28 mouse cellular contexts compared by ENCODE assay signal in genomic region chr2:84948252-84948651, GRCm38 (mm10). TPM values are rescaled to one million over a fixed set of nuclear protein-coding genes. Genes with fewer than 3 reads are reported as not detected.
DNase-seq lines count a peak whose midpoint lies in the region; ATAC-seq and TF ChIP-seq lines count a peak whose summit lies in the region.
"Had no signal": no experiment of that assay in that cellular context is flagged by ENCODE, and none has a peak within 500 bp of the region (broad histone marks: within the 10 kb centered on the region; RNA-seq: fewer than 3 reads in every experiment).

No protein-coding gene starts in this region.

- 90% methylated on average over 7 of the region's 7 CpGs for WGBS in forebrain, postnatal 0 days
- WGBS in forebrain, embryonic 11.5 days, result 90% methylated on average over 7 of the region's 7 CpGs
- WGBS in heart, embryonic 12.5 days, result 94% methylated on average over 7 of the region's 7 CpGs
- WGBS in liver, embryonic 11.5 days, result 95% methylated on average over 7 of the region's 7 CpGs
- WGBS in liver, embryonic 13.5 days (ENCODE audit: insufficient replicate concordance), result 95% methylated on average over 7 of the region's 7 CpGs

- H3K4me2 ChIP-seq in forebrain, postnatal 0 days (ENCODE audit: low read depth), result no peak overlapping the region
- no peak overlapping the region for H3K4me2 ChIP-seq in forebrain, embryonic 11.5 days (ENCODE audit: low read depth, low read length, severe bottlenecking)
- no peak overlapping the region for H3K4me2 ChIP-seq in heart, embryonic 12.5 days
- no peak overlapping the region for H3K4me2 ChIP-seq in liver, embryonic 11.5 days
- H3K4me2 ChIP-seq in liver, embryonic 13.5 days, result no peak overlapping the region
- H3K4me2 ChIP-seq: embryonic facial prominence, embryonic 13.5 days; embryonic facial prominence, embryonic 15.5 days; forebrain, embryonic 13.5 days had no signal

- H3K9me3 ChIP-seq in forebrain, postnatal 0 days (ENCODE audit: low read length), result no peaks in the 10 kb centered on the region
- no peaks in the 10 kb centered on the region for H3K9me3 ChIP-seq in forebrain, embryonic 11.5 days (ENCODE audit: control insufficient read depth, low read length)
- H3K9me3 ChIP-seq in heart, embryonic 12.5 days (replicated peaks), result no peaks in the 10 kb centered on the region
- no peaks in the 10 kb centered on the region for H3K9me3 ChIP-seq in liver, embryonic 11.5 days (ENCODE audit: control insufficient read depth, low read length)
- H3K9me3 ChIP-seq in liver, embryonic 13.5 days (replicated peaks), result no peaks in the 10 kb centered on the region
- H3K9me3 ChIP-seq: embryonic facial prominence, embryonic 13.5 days; embryonic facial prominence, embryonic 15.5 days; forebrain, embryonic 10.5 days; forebrain, embryonic 13.5 days had no signal

- H3K27ac ChIP-seq in forebrain, postnatal 0 days (ENCODE audit: low read depth, low read length), result peak overlapping the region; percentile 37
- no peak overlapping the region for H3K27ac ChIP-seq in forebrain, embryonic 11.5 days (ENCODE audit: low read depth, low read length)
- no peak overlapping the region for H3K27ac ChIP-seq in heart, embryonic 12.5 days (ENCODE audit: poor library complexity, severe bottlenecking)
- H3K27ac ChIP-seq in liver, embryonic 11.5 days (ENCODE audit: low read depth, low read length), result no peak overlapping the region
- peak overlapping the region; percentile 35; the same call in 1 of the 2 replicates for H3K27ac ChIP-seq in liver, embryonic 13.5 days
- H3K27ac ChIP-seq: embryonic facial prominence, embryonic 13.5 days; embryonic facial prominence, embryonic 15.5 days; forebrain, embryonic 10.5 days; forebrain, embryonic 13.5 days had no signal

- no peak for DNase-seq in forebrain, postnatal 0 days
- DNase-seq in forebrain, embryonic 11.5 days (ENCODE audit: low spot score), result no peak
- peak; percentile 3 for DNase-seq in heart, postnatal 4 days
- DNase-seq in liver, embryonic 11.5 days (ENCODE audit: low spot score), result peak; percentile 24
- DNase-seq in liver, result no peak
- DNase-seq in liver, embryonic 13.5 days, result no peak
- DNase-seq in ovary, postnatal 14 days (ENCODE audit: low spot score), result no peak
- DNase-seq: adrenal gland, adult 2 months; adrenal gland, postnatal 10 days; adrenal gland, postnatal 25 days; cerebellum, adult 11 months; cerebellum, adult 18-20 months; cerebellum, adult 8-10 months; cerebellum, adult 9-11 months; cerebellum, postnatal 14 days; cerebellum, postnatal 36 days; embryo, embryonic 11 days had no signal

- TF ChIP-seq CTCF in forebrain, postnatal 0 days (IDR thresholded peaks at IDR 0.05; ENCODE audit: low read depth), result no peak

- no peaks in the 10 kb centered on the region for H3K36me3 ChIP-seq in forebrain, postnatal 0 days (ENCODE audit: insufficient read depth)
- H3K36me3 ChIP-seq in forebrain, embryonic 11.5 days (ENCODE audit: control insufficient read depth, insufficient read depth, low read length), result no peaks in the 10 kb centered on the region
- H3K36me3 ChIP-seq in heart, embryonic 12.5 days, result peaks cover 86% of the 10 kb centered on the region
- H3K36me3 ChIP-seq in liver, embryonic 11.5 days (ENCODE audit: control insufficient read depth, insufficient read depth, low read length), result peaks cover 57% of the 10 kb centered on the region
- H3K36me3 ChIP-seq in liver, embryonic 13.5 days, result peaks cover 100% of the 10 kb centered on the region

- H3K27me3 ChIP-seq in forebrain, postnatal 0 days (ENCODE audit: insufficient read depth, low read length), result no peaks in the 10 kb centered on the region
- H3K27me3 ChIP-seq in forebrain, embryonic 11.5 days (ENCODE audit: control insufficient read depth, insufficient read depth, low read length), result no peaks in the 10 kb centered on the region
- no peaks in the 10 kb centered on the region for H3K27me3 ChIP-seq in heart, embryonic 12.5 days (replicated peaks)
- no peaks in the 10 kb centered on the region for H3K27me3 ChIP-seq in liver, embryonic 11.5 days (replicated peaks; ENCODE audit: control insufficient read depth, insufficient read depth, low read length)
- no peaks in the 10 kb centered on the region for H3K27me3 ChIP-seq in liver, embryonic 13.5 days
- H3K27me3 ChIP-seq: embryonic facial prominence, embryonic 13.5 days; embryonic facial prominence, embryonic 15.5 days; forebrain, embryonic 13.5 days had no signal

- H3K9ac ChIP-seq in forebrain, postnatal 0 days, result no peak overlapping the region
- H3K9ac ChIP-seq in forebrain, embryonic 11.5 days (ENCODE audit: low read length), result no peak overlapping the region
- no peak overlapping the region for H3K9ac ChIP-seq in heart, embryonic 12.5 days
- no peak overlapping the region for H3K9ac ChIP-seq in liver, embryonic 11.5 days (ENCODE audit: low read depth, low read length)
- H3K9ac ChIP-seq in liver, embryonic 13.5 days, result no peak overlapping the region
- H3K9ac ChIP-seq: embryonic facial prominence, embryonic 13.5 days; embryonic facial prominence, embryonic 15.5 days; forebrain, embryonic 13.5 days had no signal

- no peak for ATAC-seq in forebrain, postnatal 0 days
- ATAC-seq in forebrain, embryonic 11.5 days (replicated peaks; ENCODE audit: low FRiP score), result no peak
- no peak for ATAC-seq in heart, embryonic 12.5 days (ENCODE audit: insufficient number of reproducible peaks, low FRiP score)
- no peak for ATAC-seq in liver, embryonic 11.5 days (replicated peaks; ENCODE audit: low FRiP score)
- ATAC-seq in liver, embryonic 13.5 days (ENCODE audit: low read depth), result no peak

- no peaks in the 10 kb centered on the region for H3K4me1 ChIP-seq in forebrain, postnatal 0 days (ENCODE audit: insufficient read depth)
- no peaks in the 10 kb centered on the region for H3K4me1 ChIP-seq in forebrain, embryonic 11.5 days (replicated peaks; ENCODE audit: control insufficient read depth, insufficient read depth, low read length)
- H3K4me1 ChIP-seq in heart, embryonic 12.5 days (replicated peaks), result no peaks in the 10 kb centered on the region
- H3K4me1 ChIP-seq in liver, embryonic 11.5 days (replicated peaks; ENCODE audit: control insufficient read depth, insufficient read depth, low read length), result no peaks in the 10 kb centered on the region
- peaks cover 51% of the 10 kb centered on the region for H3K4me1 ChIP-seq in liver, embryonic 13.5 days (replicated peaks)
- H3K4me1 ChIP-seq: embryonic facial prominence, embryonic 13.5 days; embryonic facial prominence, embryonic 15.5 days; forebrain, embryonic 10.5 days; forebrain, embryonic 13.5 days had no signal

- no peak overlapping the region for H3K4me3 ChIP-seq in forebrain, postnatal 0 days (ENCODE audit: low read depth, low read length)
- H3K4me3 ChIP-seq in forebrain, embryonic 11.5 days (ENCODE audit: low read depth, low read length), result no peak overlapping the region
- no peak overlapping the region for H3K4me3 ChIP-seq in heart, embryonic 12.5 days
- no peak overlapping the region for H3K4me3 ChIP-seq in liver, embryonic 11.5 days (ENCODE audit: low read depth, low read length)
- H3K4me3 ChIP-seq in liver, embryonic 13.5 days (replicated peaks), result no peak overlapping the region
- H3K4me3 ChIP-seq: embryonic facial prominence, embryonic 13.5 days; embryonic facial prominence, embryonic 15.5 days; erythroblast, embryonic 14.5 days; forebrain, embryonic 10.5 days; forebrain, embryonic 13.5 days had no signal

RNA-seq across cellular contexts. Expression of gene Slc43a3, which starts 11.9 kb away (rescaled TPM):
- 2.2 and 7.6 TPM in 2 replicates for total RNA-seq in forebrain, postnatal 0 days (2014; rRNA removed)
- 3.5 and 3.8 TPM in 2 replicates for polyA plus RNA-seq in forebrain, postnatal 0 days (2015; fragmentation: Nextera tagmentation; extraction: Ambion mirVana)
- 18.0 and 18.2 TPM in 2 replicates for polyA plus RNA-seq in forebrain, embryonic 11.5 days (2014; fragmentation: Nextera tagmentation; extraction: Ambion mirVana)
- 10 to 100 TPM; 44.1 to 52.6 TPM for total RNA-seq in heart, postnatal 4 days (2021)
- 33.6 and 35.0 TPM in 2 replicates for polyA plus RNA-seq in heart, embryonic 12.5 days (2016; fragmentation: Nextera tagmentation; extraction: Ambion mirVana)
- polyA plus RNA-seq in liver, embryonic 11.5 days (2014; fragmentation: Nextera tagmentation; extraction: Ambion mirVana), result 107 and 111 TPM in 2 replicates
- polyA plus RNA-seq in liver, embryonic 13.5 days (2015; fragmentation: Nextera tagmentation; extraction: Ambion mirVana), result 120 and 129 TPM in 2 replicates

RNA-seq across cellular contexts. Expression of gene Prg2, which starts 32.0 kb away (rescaled TPM):
- not detected in 2 replicates for total RNA-seq in forebrain, postnatal 0 days (2014; rRNA removed)
- polyA plus RNA-seq in forebrain, postnatal 0 days (2015; fragmentation: Nextera tagmentation; extraction: Ambion mirVana), result not detected in 2 replicates
- not detected in 2 replicates for polyA plus RNA-seq in forebrain, embryonic 11.5 days (2014; fragmentation: Nextera tagmentation; extraction: Ambion mirVana)
- total RNA-seq in heart, postnatal 4 days (2021), result not detected
- polyA plus RNA-seq in heart, embryonic 12.5 days (2016; fragmentation: Nextera tagmentation; extraction: Ambion mirVana), result 0.39 and 3.1 TPM in 2 replicates
- polyA plus RNA-seq in liver, embryonic 11.5 days (2014; fragmentation: Nextera tagmentation; extraction: Ambion mirVana), result 67.2 and 96.9 TPM in 2 replicates
- polyA plus RNA-seq in liver, embryonic 13.5 days (2015; fragmentation: Nextera tagmentation; extraction: Ambion mirVana), result 59.8 and 60.0 TPM in 2 replicates
- total RNA-seq: adrenal gland, adult 2 months; adrenal gland, postnatal 25 days; ES-E14 had no signal
- polyA plus RNA-seq: adrenal gland, adult 2 months; C2C12; embryonic facial prominence, embryonic 15.5 days; erythroblast, embryonic 14.5 days; forebrain, embryonic 10.5 days; forebrain, embryonic 13.5 days had no signal

RNA-seq across cellular contexts. Expression of gene Prg3, which starts 39.8 kb away (rescaled TPM):
- not detected in 2 replicates for total RNA-seq in forebrain, postnatal 0 days (2014; rRNA removed)
- polyA plus RNA-seq in forebrain, postnatal 0 days (2015; fragmentation: Nextera tagmentation; extraction: Ambion mirVana), result not detected in 2 replicates
- not detected in 2 replicates for polyA plus RNA-seq in forebrain, embryonic 11.5 days (2014; fragmentation: Nextera tagmentation; extraction: Ambion mirVana)
- not detected for total RNA-seq in heart, postnatal 4 days (2021)
- 0.49 TPM in 1 of 2 replicates, not detected in the other for polyA plus RNA-seq in heart, embryonic 12.5 days (2016; fragmentation: Nextera tagmentation; extraction: Ambion mirVana)
- polyA plus RNA-seq in liver, embryonic 11.5 days (2014; fragmentation: Nextera tagmentation; extraction: Ambion mirVana), result 10.2 and 16.7 TPM in 2 replicates
- 6.3 and 6.5 TPM in 2 replicates for polyA plus RNA-seq in liver, embryonic 13.5 days (2015; fragmentation: Nextera tagmentation; extraction: Ambion mirVana)
- total RNA-seq: adrenal gland, adult 2 months; adrenal gland, postnatal 25 days; ES-E14; MEL had no signal
- polyA plus RNA-seq: adrenal gland, adult 2 months; brain, embryonic 14.5 days; C2C12; embryonic facial prominence, embryonic 11.5 days; embryonic facial prominence, embryonic 15.5 days; forebrain, embryonic 10.5 days; forebrain, embryonic 13.5 days had no signal

Comparison
In these comparisons a context has a peak if more than half of its experiments do, and no peak if none do; other contexts are left out.
1. DNase-seq: peak in heart, postnatal 4 days (single experiment) and liver, embryonic 11.5 days (single experiment); none in forebrain, postnatal 0 days (single experiment), forebrain, embryonic 11.5 days (single experiment), liver (single experiment), liver, embryonic 13.5 days (single experiment) and ovary, postnatal 14 days (single experiment).
2. H3K27ac ChIP-seq: peak in forebrain, postnatal 0 days (single experiment) and liver, embryonic 13.5 days (single experiment); none in forebrain, embryonic 11.5 days (single experiment), heart, embryonic 12.5 days (single experiment) and liver, embryonic 11.5 days (single experiment).
3. RNA of gene Prg2, which starts 32.0 kb away (polyA plus RNA-seq): 67.2 to 96.9 TPM in liver, embryonic 11.5 days and 59.8 to 60.0 TPM in liver, embryonic 13.5 days; 0.39 to 3.1 TPM in heart, embryonic 12.5 days, not detected in forebrain, embryonic 11.5 days and not detected in forebrain, postnatal 0 days; every median in the first group is over 10 times any median in the second.